Mouse (Mus musculus): Measurements from ENCODE around the gene Cavin1. TPM values are rescaled to one million over a fixed set of nuclear protein-coding genes. Genes with fewer than 3 reads are reported as not detected.

Cavin1 gene
- polyA plus RNA-seq, 1 experiment from 2014 or later: 113 TPM

DNA sequence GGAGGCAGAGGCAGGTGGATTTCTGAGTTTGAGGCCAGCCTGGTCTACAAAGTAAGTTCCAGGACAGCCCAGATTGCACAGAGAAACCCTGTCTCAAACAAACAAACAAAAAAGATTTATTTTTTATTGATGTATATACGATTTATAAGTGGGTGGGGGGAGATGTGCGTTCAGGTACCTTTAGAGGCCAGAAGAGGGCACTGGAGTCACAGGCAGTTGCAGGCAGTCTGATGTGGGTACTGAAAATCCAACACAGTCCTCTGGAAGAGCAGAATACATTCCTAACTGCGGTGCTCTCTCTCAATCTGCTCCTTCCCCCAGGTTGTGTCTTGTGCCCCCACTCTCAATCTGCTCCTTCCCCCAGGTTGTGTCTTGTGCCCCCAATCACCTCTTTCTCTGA is 14.9 kb upstream of the Cavin1 start:
- H3K4me2 ChIP-seq: no peak overlapping the region
- H3K27me3 ChIP-seq (ENCODE audit: control insufficient read depth, insufficient read depth, low read length): no peaks in the 10 kb centered on the region
- peaks cover 4% of the 10 kb centered on the region; the same call in 1 of the 2 replicates for H3K4me1 ChIP-seq (ENCODE audit: control insufficient read depth, insufficient read depth, low read length)
- H3K27ac ChIP-seq (ENCODE audit: low read depth, low read length): no peak overlapping the region
- no peak overlapping the region for H3K9ac ChIP-seq (ENCODE audit: low read depth, low read length)
- no peak overlapping the region for H3K4me3 ChIP-seq (ENCODE audit: low read depth, low read length)
- no peaks in the 10 kb centered on the region for H3K36me3 ChIP-seq (ENCODE audit: control insufficient read depth, insufficient read depth, low read length)
- H3K9me3 ChIP-seq (replicated peaks; ENCODE audit: control insufficient read depth, low read length): no peaks in the 10 kb centered on the region
- WGBS (ENCODE audit: insufficient replicate concordance): 45% methylated on average over 3 of the region's 3 CpGs
- no peak for ATAC-seq (replicated peaks; ENCODE audit: insufficient number of reproducible peaks, low FRiP score, low TSS enrichment)

DNA sequence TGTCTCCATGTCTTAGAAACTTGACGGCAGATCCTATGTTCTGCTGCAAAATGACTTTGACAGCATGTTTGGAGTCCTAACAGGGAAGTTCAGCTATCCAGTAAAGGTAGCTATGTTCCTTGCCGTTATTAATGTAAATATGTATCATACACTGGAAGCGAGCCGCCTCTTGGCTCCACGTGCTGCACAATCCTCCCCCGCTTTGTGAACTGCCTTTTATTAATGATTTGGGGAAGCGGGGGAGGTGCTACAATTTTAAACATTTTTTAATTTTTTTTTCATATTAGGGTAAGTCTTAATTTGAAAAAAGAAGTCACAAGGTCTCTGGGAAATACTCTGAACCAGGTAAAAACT is 13.1 kb upstream of the Cavin1 start:
- Histone ChIP-seq H3K27ac (ENCODE audit: low read depth, low read length) (no peak overlapping the region), H3K9ac (ENCODE audit: low read depth, low read length) (no peak overlapping the region), H3K4me1 (ENCODE audit: control insufficient read depth, insufficient read depth, low read length) (peaks cover 4% of the 10 kb centered on the region; the same call in 1 of the 2 replicates), H3K36me3 (ENCODE audit: control insufficient read depth, insufficient read depth, low read length) (no peaks in the 10 kb centered on the region), H3K27me3 (ENCODE audit: control insufficient read depth, insufficient read depth, low read length) (no peaks in the 10 kb centered on the region), H3K9me3 (replicated peaks; ENCODE audit: control insufficient read depth, low read length) (no peaks in the 10 kb centered on the region), H3K4me2 (peak overlapping the region; percentile 67; the same call in 1 of the 2 replicates), H3K4me3 (ENCODE audit: low read depth, low read length) (no peak overlapping the region)
- 67% methylated on average over 7 of the region's 7 CpGs for WGBS (ENCODE audit: insufficient replicate concordance)
- ATAC-seq (replicated peaks; ENCODE audit: insufficient number of reproducible peaks, low FRiP score, low TSS enrichment): no peak

DNA sequence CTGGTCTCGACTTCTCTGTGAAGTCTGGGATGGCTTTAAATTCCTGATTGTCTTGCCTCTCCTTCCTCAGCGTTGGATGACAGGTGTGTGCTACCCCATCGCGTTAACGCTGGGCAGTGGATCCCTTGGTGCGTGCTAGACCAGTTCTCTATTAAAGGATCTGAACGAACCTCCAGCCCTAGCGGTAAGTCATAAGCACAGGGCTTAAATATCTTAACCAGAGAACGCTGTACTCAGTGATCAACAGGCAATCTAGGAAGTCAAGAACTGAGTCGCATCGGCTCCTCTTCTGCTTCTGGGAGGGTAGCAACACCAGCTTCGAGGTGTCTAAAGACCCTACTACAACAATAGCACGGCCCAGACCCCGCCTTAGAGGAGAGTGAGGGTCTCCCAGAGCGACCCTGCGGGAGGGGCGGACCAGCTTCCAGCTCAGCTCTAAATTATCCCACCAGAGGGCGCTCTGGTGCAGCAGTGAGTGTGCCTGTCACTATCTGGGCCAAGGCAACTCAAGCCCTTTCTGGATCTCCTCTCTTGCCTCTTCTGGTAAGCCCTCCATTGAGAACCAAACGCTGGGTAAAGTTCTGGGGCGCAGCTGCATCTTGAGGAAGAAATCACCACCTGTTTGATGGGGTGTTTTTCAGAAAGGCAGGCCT is 12.6 kb upstream of the Cavin1 start:
- WGBS (ENCODE audit: insufficient replicate concordance): 5% methylated on average over 20 of the region's 20 CpGs
- Histone ChIP-seq H3K27ac (ENCODE audit: low read depth, low read length) (no peak overlapping the region; the same call in 1 of the 2 replicates), H3K4me1 (ENCODE audit: control insufficient read depth, insufficient read depth, low read length) (peaks cover 4% of the 10 kb centered on the region; the same call in 1 of the 2 replicates), H3K9me3 (replicated peaks; ENCODE audit: control insufficient read depth, low read length) (no peaks in the 10 kb centered on the region), H3K4me3 (ENCODE audit: low read depth, low read length) (peak overlapping the region; percentile 39), H3K36me3 (ENCODE audit: control insufficient read depth, insufficient read depth, low read length) (no peaks in the 10 kb centered on the region), H3K9ac (ENCODE audit: low read depth, low read length) (peak overlapping the region; percentile 71), H3K27me3 (ENCODE audit: control insufficient read depth, insufficient read depth, low read length) (no peaks in the 10 kb centered on the region), H3K4me2 (peak overlapping the region; percentile 67)
- ATAC-seq (replicated peaks; ENCODE audit: insufficient number of reproducible peaks, low FRiP score, low TSS enrichment): 0 out of 2 replicates have a peak, but pooled peaks have one; percentile 35

DNA sequence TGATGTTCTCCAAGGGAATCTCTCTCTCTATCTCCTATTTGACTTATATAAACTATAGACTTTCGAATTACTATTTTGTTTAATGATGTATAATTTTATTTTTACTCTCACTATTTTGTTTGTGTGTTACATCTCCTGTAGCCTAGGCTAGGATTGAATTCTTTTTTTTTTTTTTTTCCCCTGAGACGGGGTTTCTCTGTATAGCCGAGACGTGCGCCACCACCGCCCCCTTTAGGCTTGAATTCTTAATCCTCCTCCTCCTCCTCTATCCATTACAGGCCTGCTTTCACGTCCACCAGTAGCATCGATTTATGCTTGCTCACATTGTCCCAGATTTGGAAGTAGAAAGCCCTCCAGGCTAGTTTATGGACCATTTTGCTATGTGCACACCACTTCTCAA is 11.4 kb upstream of the Cavin1 start:
- 25% methylated on average over 8 of the region's 8 CpGs for WGBS (ENCODE audit: insufficient replicate concordance)
- Histone ChIP-seq H3K4me1 (ENCODE audit: control insufficient read depth, insufficient read depth, low read length) (peaks cover 4% of the 10 kb centered on the region; the same call in 1 of the 2 replicates), H3K4me2 (no peak overlapping the region), H3K4me3 (ENCODE audit: low read depth, low read length) (no peak overlapping the region), H3K36me3 (ENCODE audit: control insufficient read depth, insufficient read depth, low read length) (no peaks in the 10 kb centered on the region), H3K27ac (ENCODE audit: low read depth, low read length) (no peak overlapping the region), H3K9me3 (replicated peaks; ENCODE audit: control insufficient read depth, low read length) (no peaks in the 10 kb centered on the region), H3K27me3 (ENCODE audit: control insufficient read depth, insufficient read depth, low read length) (no peaks in the 10 kb centered on the region), H3K9ac (ENCODE audit: low read depth, low read length) (no peak overlapping the region)
- no peak for ATAC-seq (replicated peaks; ENCODE audit: insufficient number of reproducible peaks, low FRiP score, low TSS enrichment)

GRCm38 (mm10) chr11:100981236-100981635 is 10.5 kb upstream of the Cavin1 start:
- ATAC-seq (replicated peaks; ENCODE audit: insufficient number of reproducible peaks, low FRiP score, low TSS enrichment): no peak
- no peak overlapping the region for H3K27ac ChIP-seq (ENCODE audit: low read depth, low read length)
- no peaks in the 10 kb centered on the region for H3K27me3 ChIP-seq (ENCODE audit: control insufficient read depth, insufficient read depth, low read length)
- no peak overlapping the region for H3K9ac ChIP-seq (ENCODE audit: low read depth, low read length)
- H3K4me3 ChIP-seq (ENCODE audit: low read depth, low read length): no peak overlapping the region
- 54% methylated on average over 3 of the region's 3 CpGs for WGBS (ENCODE audit: insufficient replicate concordance)
- no peaks in the 10 kb centered on the region for H3K9me3 ChIP-seq (replicated peaks; ENCODE audit: control insufficient read depth, low read length)
- no peaks in the 10 kb centered on the region for H3K36me3 ChIP-seq (ENCODE audit: control insufficient read depth, insufficient read depth, low read length)
- no peak overlapping the region for H3K4me2 ChIP-seq
- peaks cover 4% of the 10 kb centered on the region; the same call in 1 of the 2 replicates for H3K4me1 ChIP-seq (ENCODE audit: control insufficient read depth, insufficient read depth, low read length)

- WGBS (ENCODE audit: insufficient replicate concordance): 61% methylated on average over 1 of the region's 1 CpGs
- peaks cover 4% of the 10 kb centered on the region; the same call in 1 of the 2 replicates for H3K4me1 ChIP-seq (ENCODE audit: control insufficient read depth, insufficient read depth, low read length)
- H3K36me3 ChIP-seq (ENCODE audit: control insufficient read depth, insufficient read depth, low read length): no peaks in the 10 kb centered on the region
- H3K4me2 ChIP-seq: no peak overlapping the region
- peak overlapping the region; percentile 18; the same call in 1 of the 2 replicates for H3K27ac ChIP-seq (ENCODE audit: low read depth, low read length)
- no peak overlapping the region for H3K4me3 ChIP-seq (ENCODE audit: low read depth, low read length)
- H3K9ac ChIP-seq (ENCODE audit: low read depth, low read length): no peak overlapping the region
- no peak for ATAC-seq (replicated peaks; ENCODE audit: insufficient number of reproducible peaks, low FRiP score, low TSS enrichment)
- no peaks in the 10 kb centered on the region for H3K27me3 ChIP-seq (ENCODE audit: control insufficient read depth, insufficient read depth, low read length)
- H3K9me3 ChIP-seq (replicated peaks; ENCODE audit: control insufficient read depth, low read length): no peaks in the 10 kb centered on the region
Observed at GRCm38 (mm10) chr11:100980438-100980837, 9.8 kb upstream of the Cavin1 start.

- WGBS (ENCODE audit: insufficient replicate concordance): 59% methylated on average over 8 of the region's 8 CpGs
- H3K27me3 ChIP-seq (ENCODE audit: control insufficient read depth, insufficient read depth, low read length): no peaks in the 10 kb centered on the region
- H3K4me2 ChIP-seq: no peak overlapping the region
- H3K27ac ChIP-seq (ENCODE audit: low read depth, low read length): peak overlapping the region; percentile 18; the same call in 1 of the 2 replicates
- 0 out of 2 replicates have a peak, but pooled peaks have one; percentile 39 for ATAC-seq (replicated peaks; ENCODE audit: insufficient number of reproducible peaks, low FRiP score, low TSS enrichment)
- H3K4me3 ChIP-seq (ENCODE audit: low read depth, low read length): no peak overlapping the region
- H3K4me1 ChIP-seq (ENCODE audit: control insufficient read depth, insufficient read depth, low read length): peaks cover 4% of the 10 kb centered on the region; the same call in 1 of the 2 replicates
- H3K9me3 ChIP-seq (replicated peaks; ENCODE audit: control insufficient read depth, low read length): no peaks in the 10 kb centered on the region
- no peaks in the 10 kb centered on the region for H3K36me3 ChIP-seq (ENCODE audit: control insufficient read depth, insufficient read depth, low read length)
- H3K9ac ChIP-seq (ENCODE audit: low read depth, low read length): no peak overlapping the region
Observed at GRCm38 (mm10) chr11:100979887-100980286, 9.2 kb upstream of the Cavin1 start.

DNA sequence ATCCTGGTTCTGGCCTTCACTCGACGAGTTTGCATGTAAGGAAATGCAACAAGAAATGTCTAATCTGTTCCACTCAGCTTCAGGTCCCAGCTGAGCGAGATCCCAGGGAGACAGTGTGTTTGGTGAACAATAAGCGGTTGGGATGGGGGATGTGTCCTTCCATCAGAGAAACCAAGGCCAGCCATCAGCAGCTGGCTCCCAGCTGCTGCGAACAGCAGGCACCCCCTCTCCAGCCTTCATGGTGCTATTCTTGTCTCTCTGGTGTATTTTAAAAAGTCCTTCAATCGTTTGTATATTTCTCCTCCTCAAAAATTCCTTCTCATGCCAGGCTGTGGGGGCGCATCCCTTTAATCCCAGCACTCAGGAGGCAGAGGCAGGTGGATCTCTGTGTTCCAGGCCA is 4.6 kb upstream of the Cavin1 start:
- H3K27ac ChIP-seq (ENCODE audit: low read depth, low read length): no peak overlapping the region
- H3K36me3 ChIP-seq (ENCODE audit: control insufficient read depth, insufficient read depth, low read length): no peaks in the 10 kb centered on the region
- no peaks in the 10 kb centered on the region for H3K27me3 ChIP-seq (ENCODE audit: control insufficient read depth, insufficient read depth, low read length)
- peaks cover 9% of the 10 kb centered on the region for H3K4me1 ChIP-seq (ENCODE audit: control insufficient read depth, insufficient read depth, low read length)
- WGBS (ENCODE audit: insufficient replicate concordance): 53% methylated on average over 7 of the region's 7 CpGs
- H3K9me3 ChIP-seq (replicated peaks; ENCODE audit: control insufficient read depth, low read length): no peaks in the 10 kb centered on the region
- no peak for ATAC-seq (replicated peaks; ENCODE audit: insufficient number of reproducible peaks, low FRiP score, low TSS enrichment)
- no peak overlapping the region for H3K4me3 ChIP-seq (ENCODE audit: low read depth, low read length)
- H3K9ac ChIP-seq (ENCODE audit: low read depth, low read length): no peak overlapping the region
- no peak overlapping the region for H3K4me2 ChIP-seq

Data from heart, embryonic 11.5 days (tissue).